Comparison of ENCODE assay signal across 24 mouse cellular contexts in genomic region chr14:60818045-60818444, GRCm38 (mm10). TPM values are rescaled to one million over a fixed set of nuclear protein-coding genes. Genes with fewer than 3 reads are reported as not detected.
A peak's percentile ranks its signal among the peaks of the same experiment; 100 is the strongest.
DNase-seq lines count a peak whose midpoint lies in the region; ATAC-seq and TF ChIP-seq lines count a peak whose summit lies in the region.
"Had no signal": no experiment of that assay in that cellular context is flagged by ENCODE, and none has a peak within 500 bp of the region (broad histone marks: within the 10 kb centered on the region; RNA-seq: fewer than 3 reads in every experiment).

No protein-coding gene starts in this region.

- no peak for TF ChIP-seq EP300 in heart, postnatal 0 days (IDR thresholded peaks at IDR 0.05; ENCODE audit: low read depth)

- TF ChIP-seq CTCF in heart, postnatal 0 days (IDR thresholded peaks at IDR 0.05; ENCODE audit: low read depth) = no peak

- H3K4me1 ChIP-seq in limb, embryonic 14.5 days (ENCODE audit: control insufficient read depth, insufficient read depth, low read length) = no peaks in the 10 kb centered on the region
- H3K4me1 ChIP-seq in limb, embryonic 10.5 days = no peaks in the 10 kb centered on the region
- peaks cover 10% of the 10 kb centered on the region; the same call in 1 of the 2 replicates for H3K4me1 ChIP-seq in heart, postnatal 0 days (ENCODE audit: control insufficient read depth, insufficient read depth)
- H3K4me1 ChIP-seq in intestine, embryonic 16.5 days (ENCODE audit: control insufficient read depth, insufficient read depth, low read length) = no peaks in the 10 kb centered on the region
- H3K4me1 ChIP-seq: embryonic facial prominence, embryonic 12.5 days; neural tube, embryonic 12.5 days had no signal

- no peak for TF ChIP-seq POLR2A in limb, embryonic 14.5 days (IDR thresholded peaks at IDR 0.05; ENCODE audit: borderline replicate concordance, extremely low read depth, insufficient read depth, insufficient read length)

- H3K4me2 ChIP-seq in limb, embryonic 14.5 days (replicated peaks; ENCODE audit: low read depth, low read length, severe bottlenecking) = no peak overlapping the region
- H3K4me2 ChIP-seq in heart, postnatal 0 days (ENCODE audit: low read depth, low read length) = no peak overlapping the region
- no peak overlapping the region for H3K4me2 ChIP-seq in intestine, embryonic 16.5 days (ENCODE audit: low read depth, low read length)
- H3K4me2 ChIP-seq: embryonic facial prominence, embryonic 12.5 days; limb, embryonic 15.5 days; neural tube, embryonic 12.5 days had no signal

- ATAC-seq in limb, embryonic 14.5 days (ENCODE audit: low FRiP score, low read depth) = no peak
- ATAC-seq in heart, postnatal 0 days (ENCODE audit: insufficient read depth, low read depth) = peak; percentile 57
- no peak for ATAC-seq in intestine, embryonic 16.5 days
- ATAC-seq: forebrain, postnatal 0 days; hindbrain, postnatal 0 days; Patski had no signal

- peak; percentile 88 for DNase-seq in heart, adult 11 months
- DNase-seq in heart, adult 8-10 months (ENCODE audit: low spot score) = no peak
- DNase-seq in limb, embryonic 14.5 days (ENCODE audit: low spot score) = peak; percentile 12
- DNase-seq in limb, embryonic 10.5 days (ENCODE audit: low spot score) = no peak
- peak; percentile 19 for DNase-seq in heart, postnatal 0 days (ENCODE audit: low spot score)
- peak; percentile 35 for DNase-seq in lung, postnatal 14 days
- DNase-seq in kidney, postnatal 36 days = no peak
- DNase-seq: cerebellum, adult 2 months; forebrain, postnatal 0 days; kidney, adult 18-20 months; kidney, postnatal 10 days; right cerebral cortex, postnatal 14 days; thymus, postnatal 14 days had no signal

- no peaks in the 10 kb centered on the region for H3K27me3 ChIP-seq in limb, embryonic 14.5 days (ENCODE audit: control insufficient read depth, insufficient read depth, low read length)
- no peaks in the 10 kb centered on the region for H3K27me3 ChIP-seq in limb, embryonic 10.5 days (ENCODE audit: low read depth, poor library complexity, severe bottlenecking)
- H3K27me3 ChIP-seq in heart, postnatal 0 days (ENCODE audit: control insufficient read depth, insufficient read depth, low read length) = no peaks in the 10 kb centered on the region
- no peaks in the 10 kb centered on the region for H3K27me3 ChIP-seq in intestine, embryonic 16.5 days (replicated peaks; ENCODE audit: control insufficient read depth, insufficient read depth, low read length)
- H3K27me3 ChIP-seq: embryonic facial prominence, embryonic 12.5 days; limb, embryonic 15.5 days; neural tube, embryonic 12.5 days; Patski had no signal

- WGBS in limb, embryonic 14.5 days = 74% methylated on average over 5 of the region's 5 CpGs
- 89% methylated on average over 5 of the region's 5 CpGs for WGBS in limb, embryonic 10.5 days
- WGBS in heart, postnatal 0 days = 29% methylated on average over 5 of the region's 5 CpGs
- WGBS in intestine, embryonic 16.5 days = 72% methylated on average over 5 of the region's 5 CpGs

- no peak overlapping the region for H3K4me3 ChIP-seq in limb, embryonic 14.5 days (replicated peaks; ENCODE audit: low read length)
- H3K4me3 ChIP-seq in limb, embryonic 10.5 days = no peak overlapping the region
- H3K4me3 ChIP-seq in heart, postnatal 0 days (ENCODE audit: low read depth, low read length) = no peak overlapping the region
- H3K4me3 ChIP-seq in intestine, embryonic 16.5 days (ENCODE audit: low read length) = no peak overlapping the region
- H3K4me3 ChIP-seq: embryonic facial prominence, embryonic 12.5 days; limb, embryonic 15.5 days; neural tube, embryonic 12.5 days had no signal

- H3K27ac ChIP-seq in limb, embryonic 14.5 days (replicated peaks; ENCODE audit: low read depth, low read length) = no peak overlapping the region
- no peak overlapping the region for H3K27ac ChIP-seq in limb, embryonic 10.5 days
- H3K27ac ChIP-seq in heart, postnatal 0 days (ENCODE audit: low read depth) = peak overlapping the region; percentile 27
- no peak overlapping the region for H3K27ac ChIP-seq in intestine, embryonic 16.5 days (ENCODE audit: low read length)
- H3K27ac ChIP-seq: embryonic facial prominence, embryonic 12.5 days; hindbrain, postnatal 0 days; limb, embryonic 15.5 days; neural tube, embryonic 12.5 days had no signal

- H3K9me3 ChIP-seq in limb, embryonic 14.5 days (ENCODE audit: control insufficient read depth, low read length) = no peaks in the 10 kb centered on the region
- no peaks in the 10 kb centered on the region for H3K9me3 ChIP-seq in limb, embryonic 10.5 days (replicated peaks)
- H3K9me3 ChIP-seq in heart, postnatal 0 days (replicated peaks; ENCODE audit: control insufficient read depth, low read length) = no peaks in the 10 kb centered on the region
- H3K9me3 ChIP-seq in intestine, embryonic 16.5 days (ENCODE audit: control insufficient read depth, low read length) = no peaks in the 10 kb centered on the region
- H3K9me3 ChIP-seq: embryonic facial prominence, embryonic 12.5 days; limb, embryonic 15.5 days; neural tube, embryonic 12.5 days had no signal

- H3K9ac ChIP-seq in limb, embryonic 14.5 days (ENCODE audit: low read depth, low read length, severe bottlenecking) = no peak overlapping the region
- H3K9ac ChIP-seq in heart, postnatal 0 days (replicated peaks; ENCODE audit: low read depth, low read length) = no peak overlapping the region
- H3K9ac ChIP-seq in intestine, embryonic 16.5 days (ENCODE audit: low read depth, low read length) = no peak overlapping the region
- H3K9ac ChIP-seq: embryonic facial prominence, embryonic 12.5 days; forebrain, postnatal 0 days; limb, embryonic 15.5 days; neural tube, embryonic 12.5 days had no signal

- H3K36me3 ChIP-seq in limb, embryonic 14.5 days (ENCODE audit: control insufficient read depth, insufficient read depth, low read length) = peaks cover 11% of the 10 kb centered on the region
- peaks cover 33% of the 10 kb centered on the region for H3K36me3 ChIP-seq in limb, embryonic 10.5 days
- peaks cover 22% of the 10 kb centered on the region for H3K36me3 ChIP-seq in heart, postnatal 0 days (replicated peaks; ENCODE audit: control insufficient read depth, insufficient read depth, low read length)
- H3K36me3 ChIP-seq in intestine, embryonic 16.5 days (ENCODE audit: control insufficient read depth, insufficient read depth, low read length) = no peaks in the 10 kb centered on the region
- H3K36me3 ChIP-seq: embryonic facial prominence, embryonic 12.5 days had no signal

RNA-seq across cellular contexts. Expression of gene Mipep, which starts 33.7 kb away (rescaled TPM):
- 10 to 100 TPM; 70.6 to 75.9 (median 73.6) TPM for total RNA-seq in heart, adult 8-10 months (2022)
- polyA plus RNA-seq in limb, embryonic 14.5 days (2012; rRNA removed) = 12.5 and 13.1 TPM in 2 replicates
- polyA plus RNA-seq in limb, embryonic 14.5 days (2014; fragmentation: Nextera tagmentation; extraction: Ambion mirVana) = 21.4 and 22.9 TPM in 2 replicates
- polyA plus RNA-seq in limb, embryonic 10.5 days (2016; fragmentation: Nextera tagmentation; extraction: Ambion mirVana) = 24.0 and 25.1 TPM in 2 replicates
- 49.1 and 60.9 TPM in 2 replicates for total RNA-seq in heart, postnatal 0 days (2014; rRNA removed; ENCODE audit: low replicate concordance)
- polyA plus RNA-seq in heart, postnatal 0 days (2015; fragmentation: Nextera tagmentation; extraction: Ambion mirVana) = 29.2 and 29.3 TPM in 2 replicates
- 20.0 and 21.2 TPM in 2 replicates for polyA plus RNA-seq in intestine, embryonic 16.5 days (2015; fragmentation: Nextera tagmentation; extraction: Ambion mirVana)

RNA-seq across cellular contexts. Expression of gene C1qtnf9, which starts 50.1 kb away (rescaled TPM):
- total RNA-seq in heart, adult 8-10 months (2022) = 10 to 100 TPM; 39.4 to 49.7 (median 43.6) TPM
- polyA plus RNA-seq in limb, embryonic 14.5 days (2012; rRNA removed) = 1.2 and 2.1 TPM in 2 replicates
- 0.44 and 0.78 TPM in 2 replicates for polyA plus RNA-seq in limb, embryonic 14.5 days (2014; fragmentation: Nextera tagmentation; extraction: Ambion mirVana)
- 0.10 and 0.26 TPM in 2 replicates for polyA plus RNA-seq in limb, embryonic 10.5 days (2016; fragmentation: Nextera tagmentation; extraction: Ambion mirVana)
- 2.2 and 2.8 TPM in 2 replicates for total RNA-seq in heart, postnatal 0 days (2014; rRNA removed; ENCODE audit: low replicate concordance)
- 4.6 and 5.4 TPM in 2 replicates for polyA plus RNA-seq in heart, postnatal 0 days (2015; fragmentation: Nextera tagmentation; extraction: Ambion mirVana)
- 1.7 TPM in 2 replicates for polyA plus RNA-seq in intestine, embryonic 16.5 days (2015; fragmentation: Nextera tagmentation; extraction: Ambion mirVana)
- total RNA-seq: common myeloid progenitor, adult 5-6 weeks; forebrain, postnatal 0 days; hematopoietic stem cell, adult 5-6 weeks; hindbrain, postnatal 0 days; left cerebral cortex, postnatal 10 days; monocyte, adult 5-6 weeks had no signal
- polyA plus RNA-seq: C2C12; forebrain, postnatal 0 days; Patski had no signal

Comparison
In these comparisons a context has a peak if more than half of its experiments do, and no peak if none do; other contexts are left out.
1. DNase-seq: peak in heart, adult 11 months (single experiment), limb, embryonic 14.5 days (single experiment), heart, postnatal 0 days (single experiment) and lung, postnatal 14 days (single experiment); none in heart, adult 8-10 months (single experiment), limb, embryonic 10.5 days (single experiment) and kidney, postnatal 36 days (0 of 2).